Comparison of ENCODE assay signal across 11 mouse cellular contexts in the genomic region with DNA sequence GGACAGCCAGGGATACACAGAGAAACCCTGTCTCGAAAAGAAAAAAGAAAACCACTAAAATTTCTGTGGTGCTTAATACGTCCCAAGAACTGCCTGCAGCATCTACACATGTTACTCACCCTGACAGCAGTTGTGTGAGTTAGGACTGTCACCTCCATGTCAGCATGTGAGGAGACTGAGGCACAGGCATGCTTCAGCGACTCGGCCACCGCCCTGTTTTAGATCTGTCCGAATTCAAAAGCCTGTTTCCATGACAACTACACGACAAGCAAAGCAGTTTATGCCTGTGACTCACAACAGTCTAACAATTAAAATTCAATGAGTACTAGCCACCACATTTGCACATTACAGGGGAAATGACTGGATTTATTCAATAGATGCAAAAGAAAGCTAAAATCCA.
"Had no signal": no experiment of that assay in that cellular context is flagged by ENCODE, and none has a peak within 500 bp of the region (broad histone marks: within the 10 kb centered on the region; RNA-seq: fewer than 3 reads in every experiment).

No protein-coding gene starts in this region.

- H3K27me3 ChIP-seq: limb, embryonic 13.5 days; neural tube, embryonic 13.5 days had no signal

- ATAC-seq: intestine, postnatal 0 days had no signal

- H3K4me2 ChIP-seq: limb, embryonic 13.5 days; neural tube, embryonic 13.5 days had no signal

- H3K9ac ChIP-seq: limb, embryonic 13.5 days; liver, embryonic 14.5 days; neural tube, embryonic 13.5 days had no signal

- H3K4me3 ChIP-seq: left cerebral cortex, adult 2 months; limb, embryonic 13.5 days; neural tube, embryonic 13.5 days had no signal

- H3K36me3 ChIP-seq: limb, embryonic 13.5 days; neural tube, embryonic 13.5 days had no signal

- H3K9me3 ChIP-seq: limb, embryonic 13.5 days; neural tube, embryonic 13.5 days had no signal

- DNase-seq: kidney, adult 8-10 months; kidney, postnatal 25 days; lung, adult 18-20 months; right cerebral cortex, adult 18-20 months; thymus, postnatal 4 days had no signal

- H3K27ac ChIP-seq: left cerebral cortex, adult 2 months; limb, embryonic 13.5 days; liver, embryonic 14.5 days; neural tube, embryonic 13.5 days; stomach, postnatal 0 days had no signal

- H3K4me1 ChIP-seq: neural tube, embryonic 13.5 days had no signal
